Mouse (Mus musculus) lung, embryonic 14.5 days (tissue): ENCODE data around the gene Pik3r2. TPM values are rescaled to one million over a fixed set of nuclear protein-coding genes. Genes with fewer than 3 reads are reported as not detected.

Source experiments
- ATAC-seq: fragments of 200-750 bp; cut with Nextera tagmentation; 2 replicates; pipeline ENCODE4 v1.8.0; 2017; ENCODE audit warnings: mild to moderate bottlenecking, moderate TSS enrichment, moderate library complexity; ENCODE audit not compliant: insufficient read depth
- DNase-seq: peaks from one replicate; pipeline ENCODE4 v3.0.0-alpha.2; 2015
- H3K27ac ChIP-seq: fragments of 300-500 bp; sonication (generic); 2 replicates; pipeline ENCODE4 v1.5.1; 2014; ENCODE audit warnings: low read depth, mild to moderate bottlenecking, moderate library complexity
- H3K27me3 ChIP-seq: fragments of 300-500 bp; sonication (generic); 2 replicates; pipeline ENCODE4 v1.6.1; 2014; ENCODE audit warnings: low read length, control low read depth; ENCODE audit not compliant: insufficient read depth
- H3K36me3 ChIP-seq: fragments of 300-500 bp; sonication (generic); 2 replicates; pipeline ENCODE4 v1.6.1; 2014; ENCODE audit warnings: control low read depth; ENCODE audit not compliant: insufficient read depth
- H3K4me1 ChIP-seq: fragments of 300-500 bp; sonication (generic); 2 replicates; pipeline ENCODE4 v1.6.1; 2014; ENCODE audit warnings: antibody characterized with exemption, control low read depth; ENCODE audit not compliant: insufficient read depth
- H3K4me2 ChIP-seq: fragments of 300-500 bp; sonication (generic); 2 replicates; pipeline ENCODE4 v1.6.1; 2014; ENCODE audit warnings: mild to moderate bottlenecking
- H3K4me3 ChIP-seq: fragments of 300-500 bp; sonication (generic); 2 replicates; pipeline ENCODE4 v1.5.1; 2014; ENCODE audit warnings: low read depth, low read length
- H3K9ac ChIP-seq: fragments of 300-500 bp; sonication (generic); 2 replicates; pipeline ENCODE4 v1.6.1; 2014
- H3K9me3 ChIP-seq: fragments of 300-500 bp; sonication (generic); 2 replicates; pipeline ENCODE4 v1.6.1; 2016; ENCODE audit warnings: low read depth, low read length, control low read depth
- CTCF ChIP-seq: IDR thresholded peaks from 2 replicates; pipeline ENCODE4 v1.5.1; 2016; ENCODE audit warnings: antibody characterized with exemption, low read depth
- WGBS: fragments of 180-500 bp; shearing (Covaris S2); extraction: QIAGEN DNeasy Blood & Tissue Kit; methylation state at CpG from one replicate; pipeline ENCODE4 v1.1.7; 2014; 5-methylcytosine and 5-hydroxymethylcytosine counted together
- polyA plus RNA-seq: library from polyadenylated mRNA; unstranded; fragments of >200 nt; fragmentation: Nextera tagmentation; extraction: Ambion mirVana; gene quantifications from 2 replicates; pipeline ENCODE4 v1.2.1, GENCODE M21; 2014

The Pik3r2 gene
- polyA plus RNA-seq, 1 experiment from 2014 or later: 52.4 TPM

- H3K27me3 ChIP-seq: peaks cover 75% of the 10 kb centered on the region
- no peaks in the 10 kb centered on the region for H3K9me3 ChIP-seq
- H3K4me2 ChIP-seq: no peak overlapping the region
- H3K36me3 ChIP-seq: no peaks in the 10 kb centered on the region
- H3K9ac ChIP-seq: no peak overlapping the region
- ATAC-seq (no peak), DNase-seq (no peak)
- no peaks in the 10 kb centered on the region for H3K4me1 ChIP-seq
- H3K4me3 ChIP-seq: no peak overlapping the region
- no peak overlapping the region for H3K27ac ChIP-seq
- 48% methylated on average over 9 of the region's 9 CpGs for WGBS
- no peak for TF ChIP-seq CTCF
Measured at GRCm38 (mm10) chr8:70746676-70747075, 29.8 kb downstream of the Pik3r2 start.

GRCm38 (mm10) chr8:70745691-70746220, 30.8 kb downstream of the Pik3r2 start:
- Histone ChIP-seq H3K27me3 (peaks cover 83% of the 10 kb centered on the region), H3K9ac (no peak overlapping the region), H3K36me3 (no peaks in the 10 kb centered on the region), H3K27ac (no peak overlapping the region), H3K9me3 (no peaks in the 10 kb centered on the region), H3K4me1 (no peaks in the 10 kb centered on the region), H3K4me3 (no peak overlapping the region), H3K4me2 (no peak overlapping the region)
- WGBS: 55% methylated on average over 19 of the region's 19 CpGs
- ATAC-seq (no peak), DNase-seq (no peak)
- no peak for TF ChIP-seq CTCF

GRCm38 (mm10) chr8:70744806-70745205, 31.7 kb downstream of the Pik3r2 start:
- DNase-seq (no peak), ATAC-seq (no peak)

GRCm38 (mm10) chr8:70743656-70744590, 32.6 kb downstream of the Pik3r2 start:
- Histone ChIP-seq H3K9me3 (no peaks in the 10 kb centered on the region), H3K4me3 (peak overlapping the region; percentile 28), H3K27me3 (peaks cover 79% of the 10 kb centered on the region), H3K4me1 (no peaks in the 10 kb centered on the region), H3K4me2 (peak overlapping the region; percentile 58), H3K27ac (no peak overlapping the region), H3K36me3 (no peaks in the 10 kb centered on the region), H3K9ac (no peak overlapping the region; the same call in 1 of the 2 replicates)
- WGBS: 5% methylated on average over 48 of the region's 48 CpGs
- DNase-seq (peak; percentile 61), ATAC-seq (peak; percentile 27; the same call in 1 of the 2 replicates)
- no peak for TF ChIP-seq CTCF

More at GRCm38 (mm10) chr8:70744806-70745205, 31.7 kb downstream of the Pik3r2 start:
- Histone ChIP-seq H3K27me3 (peaks cover 83% of the 10 kb centered on the region), H3K4me3 (no peak overlapping the region), H3K36me3 (no peaks in the 10 kb centered on the region), H3K9ac (no peak overlapping the region), H3K27ac (no peak overlapping the region), H3K4me1 (no peaks in the 10 kb centered on the region), H3K4me2 (no peak overlapping the region), H3K9me3 (no peaks in the 10 kb centered on the region)
- 48% methylated on average over 11 of the region's 11 CpGs for WGBS
- TF ChIP-seq CTCF: no peak

- WGBS: 4% methylated on average over 38 of the region's 38 CpGs
- ATAC-seq (no peak), DNase-seq (peak; percentile 21)
- no peaks in the 10 kb centered on the region for H3K4me1 ChIP-seq
- no peak for TF ChIP-seq CTCF
- no peaks in the 10 kb centered on the region for H3K9me3 ChIP-seq
- no peaks in the 10 kb centered on the region for H3K36me3 ChIP-seq
- H3K27me3 ChIP-seq: peaks cover 72% of the 10 kb centered on the region
- H3K9ac ChIP-seq: no peak overlapping the region
- H3K4me2 ChIP-seq: peak overlapping the region; percentile 58
- no peak overlapping the region for H3K27ac ChIP-seq
- H3K4me3 ChIP-seq: peak overlapping the region; percentile 28
Measured at GRCm38 (mm10) chr8:70742981-70743655, 33.4 kb downstream of the Pik3r2 start.

GRCm38 (mm10) chr8:70742176-70742575, 34.3 kb downstream of the Pik3r2 start:
- Histone ChIP-seq H3K9ac (no peak overlapping the region), H3K36me3 (no peaks in the 10 kb centered on the region), H3K4me2 (no peak overlapping the region), H3K4me1 (no peaks in the 10 kb centered on the region), H3K9me3 (no peaks in the 10 kb centered on the region), H3K27ac (no peak overlapping the region), H3K4me3 (no peak overlapping the region), H3K27me3 (peaks cover 64% of the 10 kb centered on the region)
- WGBS: 54% methylated on average over 11 of the region's 11 CpGs
- ATAC-seq (no peak), DNase-seq (no peak)
- TF ChIP-seq CTCF: no peak

- H3K27me3 ChIP-seq: peaks cover 58% of the 10 kb centered on the region
- no peak overlapping the region for H3K9ac ChIP-seq
- no peaks in the 10 kb centered on the region for H3K4me1 ChIP-seq
- H3K4me3 ChIP-seq: no peak overlapping the region
- no peak overlapping the region for H3K4me2 ChIP-seq
- TF ChIP-seq CTCF: no peak
- no peak overlapping the region for H3K27ac ChIP-seq
- WGBS: 57% methylated on average over 5 of the region's 5 CpGs
- no peaks in the 10 kb centered on the region for H3K36me3 ChIP-seq
- no peak for DNase-seq
- H3K9me3 ChIP-seq: no peaks in the 10 kb centered on the region
- no peak for ATAC-seq
Measured at GRCm38 (mm10) chr8:70741661-70742060, 34.9 kb downstream of the Pik3r2 start.
